Mouse (Mus musculus) heart, embryonic 15.5 days (tissue): Measurements from ENCODE around the gene Tspear. TPM values are rescaled to one million over a fixed set of nuclear protein-coding genes. Genes with fewer than 3 reads are reported as not detected.

ENCODE experiments used
- ATAC-seq: fragments of 200-750 bp; cut with Nextera tagmentation; replicated peaks from 2 replicates; pipeline ENCODE4 v1.8.0; 2017; ENCODE audit warnings: low read depth, moderate TSS enrichment; ENCODE audit not compliant: insufficient number of reproducible peaks, insufficient read depth, low FRiP score
- H3K27ac ChIP-seq: fragments of 300-500 bp; sonication (generic); 2 replicates; pipeline ENCODE4 v1.5.1; 2015; ENCODE audit warnings: mild to moderate bottlenecking, inconsistent platforms
- H3K27me3 ChIP-seq: fragments of 300-500 bp; sonication (generic); 2 replicates; pipeline ENCODE4 v1.6.1; 2015; ENCODE audit warnings: inconsistent platforms
- H3K36me3 ChIP-seq: fragments of 300-500 bp; sonication (generic); 2 replicates; pipeline ENCODE4 v1.6.1; 2015; ENCODE audit warnings: mild to moderate bottlenecking, inconsistent platforms
- H3K4me1 ChIP-seq: fragments of 300-500 bp; sonication (generic); replicated peaks from 2 replicates; pipeline ENCODE4 v1.6.1; 2015; ENCODE audit warnings: inconsistent platforms
- H3K4me2 ChIP-seq: fragments of 300-500 bp; sonication (generic); 2 replicates; pipeline ENCODE4 v1.6.1; 2015; ENCODE audit warnings: inconsistent platforms, mild to moderate bottlenecking, moderate library complexity
- H3K4me3 ChIP-seq: fragments of 300-500 bp; sonication (generic); 2 replicates; pipeline ENCODE4 v1.5.1; 2015; ENCODE audit warnings: mild to moderate bottlenecking, inconsistent platforms
- H3K9ac ChIP-seq: fragments of 300-500 bp; sonication (generic); 2 replicates; pipeline ENCODE4 v1.6.1; 2015; ENCODE audit warnings: mild to moderate bottlenecking, inconsistent platforms
- H3K9me3 ChIP-seq: fragments of 300-500 bp; sonication (generic); replicated peaks from 2 replicates; pipeline ENCODE4 v1.6.1; 2016; ENCODE audit warnings: inconsistent platforms
- WGBS: fragments of 180-500 bp; shearing (Covaris S2); methylation state at CpG from one replicate; pipeline ENCODE4 v1.1.7; 2015; ENCODE audit warnings: mixed read lengths; 5-methylcytosine and 5-hydroxymethylcytosine counted together
- polyA plus RNA-seq: library from polyadenylated mRNA; unstranded; fragments of >200 nt; fragmentation: Nextera tagmentation; extraction: Ambion mirVana; gene quantifications from 2 replicates; pipeline ENCODE4 v1.2.1, GENCODE M21; 2015

The Tspear gene
- polyA plus RNA-seq, 1 experiment from 2014 or later = not detected

GRCm38 (mm10) chr10:77839006-77839405 lies 152.6 kb downstream of the Tspear start:
- ATAC-seq = no peak
- Histone ChIP-seq H3K9ac (no peak overlapping the region), H3K36me3 (no peaks in the 10 kb centered on the region), H3K27me3 (no peaks in the 10 kb centered on the region), H3K4me2 (no peak overlapping the region), H3K4me3 (no peak overlapping the region), H3K27ac (no peak overlapping the region), H3K4me1 (no peaks in the 10 kb centered on the region), H3K9me3 (no peaks in the 10 kb centered on the region)
- WGBS = 64% methylated on average over 6 of the region's 6 CpGs

GRCm38 (mm10) chr10:77846503-77846902 lies 160.1 kb downstream of the Tspear start, which contains the start of gene Gm36176:
Gm36176 (plus strand) TSS chr10:77846803.
- no peak within 1 kb of the TSS for H3K9ac ChIP-seq
- no peak within 1 kb of the TSS for H3K4me2 ChIP-seq
- H3K27ac ChIP-seq = no peak within 1 kb of the TSS
- H3K27me3 ChIP-seq = no peaks in the 10 kb centered on the region
- H3K36me3 ChIP-seq = no peaks in the 10 kb centered on the region
- ATAC-seq = no peak
- no peaks in the 10 kb centered on the region for H3K4me1 ChIP-seq
- no peaks in the 10 kb centered on the region for H3K9me3 ChIP-seq
- 48% methylated on average over 3 of the region's 3 CpGs for WGBS
- no peak within 1 kb of the TSS for H3K4me3 ChIP-seq

DNA sequence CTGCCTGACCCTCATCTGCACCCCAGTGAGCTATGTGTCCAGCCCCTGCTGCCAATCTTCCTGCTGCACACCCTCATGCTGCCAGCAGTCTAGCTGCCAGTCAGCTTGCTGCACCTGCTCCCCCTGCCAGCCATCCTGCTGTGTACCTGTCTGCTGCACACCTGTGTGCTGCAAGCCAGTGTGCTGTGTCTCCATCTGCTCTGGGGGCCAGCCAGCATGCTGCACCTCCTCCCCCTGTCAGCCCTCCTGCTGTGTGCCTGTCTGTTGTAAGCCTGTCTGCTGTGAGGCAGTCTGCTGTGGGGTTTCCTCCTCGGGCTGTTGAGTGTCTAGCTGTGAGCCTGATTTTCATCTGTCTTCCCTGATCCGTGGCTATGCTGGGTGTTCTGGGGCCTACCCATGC lies 160.6 kb downstream of the Tspear start:
- H3K9ac ChIP-seq = no peak overlapping the region
- no peak overlapping the region for H3K27ac ChIP-seq
- ATAC-seq = no peak
- WGBS = 21% methylated on average over 2 of the region's 2 CpGs
- no peak overlapping the region for H3K4me3 ChIP-seq
- no peak overlapping the region for H3K4me2 ChIP-seq
- H3K9me3 ChIP-seq = no peaks in the 10 kb centered on the region
- H3K4me1 ChIP-seq = no peaks in the 10 kb centered on the region
- no peaks in the 10 kb centered on the region for H3K27me3 ChIP-seq
- no peaks in the 10 kb centered on the region for H3K36me3 ChIP-seq

- no peak overlapping the region for H3K4me2 ChIP-seq
- 67% methylated on average over 2 of the region's 2 CpGs for WGBS
Measured at GRCm38 (mm10) chr10:77847538-77847937, 161.2 kb downstream of the Tspear start.

GRCm38 (mm10) chr10:77852559-77852958 lies 166.2 kb downstream of the Tspear start, which contains the start of gene Gm10318:
Gm10318 (plus strand) TSS chr10:77852859.
- no peak within 1 kb of the TSS for H3K9ac ChIP-seq
- WGBS = 55% methylated on average over 9 of the region's 9 CpGs
- H3K36me3 ChIP-seq = no peaks in the 10 kb centered on the region
- no peak for ATAC-seq
- no peak within 1 kb of the TSS for H3K4me2 ChIP-seq
- 0 out of 2 replicates have a peak, but pooled peaks cover 4% of the 10 kb centered on the region for H3K27me3 ChIP-seq
- no peak within 1 kb of the TSS for H3K27ac ChIP-seq
- no peaks in the 10 kb centered on the region for H3K9me3 ChIP-seq
- H3K4me3 ChIP-seq = no peak within 1 kb of the TSS
- H3K4me1 ChIP-seq = no peaks in the 10 kb centered on the region

More at GRCm38 (mm10) chr10:77847538-77847937, 161.2 kb downstream of the Tspear start:
- Histone ChIP-seq H3K4me3 (no peak overlapping the region), H3K4me1 (no peaks in the 10 kb centered on the region), H3K27me3 (no peaks in the 10 kb centered on the region), H3K27ac (no peak overlapping the region), H3K9me3 (no peaks in the 10 kb centered on the region), H3K9ac (no peak overlapping the region), H3K36me3 (no peaks in the 10 kb centered on the region)
- no peak for ATAC-seq

DNA sequence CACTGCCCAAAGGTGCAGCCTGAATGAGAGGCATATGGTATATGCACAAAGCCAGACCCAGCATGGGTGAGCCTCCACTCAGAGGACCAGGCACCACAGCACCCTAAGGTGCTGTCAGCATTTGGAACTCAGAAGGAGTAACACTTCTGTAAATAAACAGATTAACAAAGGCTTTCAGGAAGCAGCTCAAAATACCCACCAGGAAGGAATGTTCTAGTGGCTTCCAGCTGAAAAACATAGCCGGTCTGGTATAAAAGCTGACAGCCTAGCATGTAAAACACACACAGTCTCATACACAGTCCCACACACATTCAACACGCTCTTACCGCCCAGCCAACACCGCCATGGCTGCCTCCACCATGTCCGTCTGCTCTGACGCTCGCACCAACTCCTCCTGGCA lies 175.3 kb downstream of the Tspear start, which contains the start of gene Gm3285:
Gm3285 (plus strand) TSS at position 301 of the 400 bp plus-strand sequence.
- no peak within 1 kb of the TSS for H3K9ac ChIP-seq
- H3K4me2 ChIP-seq = no peak within 1 kb of the TSS
- H3K27me3 ChIP-seq = peaks cover 7% of the 10 kb centered on the region; the same call in 1 of the 2 replicates
- H3K4me1 ChIP-seq = no peaks in the 10 kb centered on the region
- no peaks in the 10 kb centered on the region for H3K9me3 ChIP-seq
- H3K36me3 ChIP-seq = no peaks in the 10 kb centered on the region
- H3K4me3 ChIP-seq = no peak within 1 kb of the TSS
- ATAC-seq = no peak
- 35% methylated on average over 7 of the region's 7 CpGs for WGBS
- H3K27ac ChIP-seq = no peak within 1 kb of the TSS

DNA sequence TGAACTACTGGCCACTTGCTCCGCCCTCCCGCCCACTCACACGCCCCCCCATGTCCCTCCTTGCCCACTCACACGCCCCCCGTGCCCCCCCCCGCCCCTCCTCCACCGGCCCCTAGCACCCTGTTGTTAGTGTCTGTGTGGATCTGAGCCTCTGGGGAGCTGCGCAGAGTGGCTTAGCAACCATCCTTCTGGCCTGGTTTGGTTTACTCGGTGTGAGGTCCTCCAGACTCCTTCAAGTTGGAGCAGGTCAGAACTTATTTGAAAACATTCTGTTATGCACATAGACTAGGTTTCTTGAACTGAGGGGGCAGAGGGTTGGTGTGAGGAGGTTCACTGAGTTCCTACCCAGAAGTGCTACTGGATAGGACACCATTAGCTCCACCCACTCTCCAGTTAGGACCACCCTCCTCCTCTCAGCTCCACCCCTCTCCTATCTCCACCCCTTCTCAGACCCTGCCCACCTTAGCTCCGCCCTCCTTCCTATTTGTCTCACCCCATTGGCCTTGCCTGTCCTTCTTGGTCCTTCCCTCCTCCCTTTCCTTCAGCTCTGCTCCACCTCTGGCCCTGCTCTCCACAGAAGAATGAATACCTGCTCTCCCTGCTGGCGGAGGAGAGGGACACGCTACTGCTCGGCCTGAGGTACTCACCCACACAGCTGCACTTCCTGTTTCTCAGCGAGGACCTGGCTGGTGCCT lies 177.8 kb downstream of the Tspear start:
- Histone ChIP-seq H3K4me2 (peak overlapping the region; percentile 33; the same call in 1 of the 2 replicates), H3K9me3 (no peaks in the 10 kb centered on the region)

GRCm38 (mm10) chr10:77864762-77865143 lies 178.4 kb downstream of the Tspear start:
- Histone ChIP-seq H3K27me3 (peaks cover 11% of the 10 kb centered on the region; the same call in 1 of the 2 replicates), H3K27ac (no peak overlapping the region), H3K36me3 (no peaks in the 10 kb centered on the region), H3K4me3 (peak overlapping the region; percentile 13; the same call in 1 of the 2 replicates), H3K9me3 (no peaks in the 10 kb centered on the region), H3K9ac (no peak overlapping the region), H3K4me2 (peak overlapping the region; percentile 33; the same call in 1 of the 2 replicates), H3K4me1 (no peaks in the 10 kb centered on the region)
- 24% methylated on average over 11 of the region's 11 CpGs for WGBS
- no peak for ATAC-seq

More for the DNA sequence above, 177.8 kb downstream of the Tspear start:
- ATAC-seq = peak; percentile 74
- H3K4me3 ChIP-seq = peak overlapping the region; percentile 13; the same call in 1 of the 2 replicates
- peaks cover 11% of the 10 kb centered on the region; the same call in 1 of the 2 replicates for H3K27me3 ChIP-seq
- H3K36me3 ChIP-seq = no peaks in the 10 kb centered on the region
- no peak overlapping the region for H3K27ac ChIP-seq
- H3K9ac ChIP-seq = no peak overlapping the region
- H3K4me1 ChIP-seq = no peaks in the 10 kb centered on the region
- WGBS = 28% methylated on average over 14 of the region's 14 CpGs

DNA sequence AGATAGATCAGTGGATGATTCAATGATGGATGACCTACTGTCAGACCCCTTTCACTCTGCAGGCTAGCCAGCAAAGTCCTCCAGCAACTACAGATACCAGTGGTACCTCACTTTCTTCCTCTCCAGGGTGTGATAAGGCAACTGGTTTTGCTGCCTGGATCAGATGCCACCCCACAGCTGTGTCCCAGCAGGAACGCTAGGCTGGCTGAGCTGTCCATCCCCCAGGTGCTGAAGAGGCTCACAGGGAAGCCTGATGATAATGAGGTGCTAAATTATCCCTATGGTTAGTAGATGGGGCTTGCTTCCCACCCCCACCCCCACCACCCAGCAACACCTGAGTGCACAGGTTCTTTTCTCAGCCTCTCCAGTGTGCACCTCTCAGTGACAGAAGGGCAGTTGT lies 181.2 kb downstream of the Tspear start:
- Histone ChIP-seq H3K36me3 (no peaks in the 10 kb centered on the region), H3K27me3 (0 out of 2 replicates have a peak, but pooled peaks cover 5% of the 10 kb centered on the region), H3K4me3 (no peak overlapping the region), H3K4me1 (no peaks in the 10 kb centered on the region), H3K4me2 (no peak overlapping the region), H3K27ac (no peak overlapping the region), H3K9ac (no peak overlapping the region), H3K9me3 (no peaks in the 10 kb centered on the region)
- no peak for ATAC-seq
- 6% methylated on average over 1 of the region's 1 CpGs for WGBS

DNA sequence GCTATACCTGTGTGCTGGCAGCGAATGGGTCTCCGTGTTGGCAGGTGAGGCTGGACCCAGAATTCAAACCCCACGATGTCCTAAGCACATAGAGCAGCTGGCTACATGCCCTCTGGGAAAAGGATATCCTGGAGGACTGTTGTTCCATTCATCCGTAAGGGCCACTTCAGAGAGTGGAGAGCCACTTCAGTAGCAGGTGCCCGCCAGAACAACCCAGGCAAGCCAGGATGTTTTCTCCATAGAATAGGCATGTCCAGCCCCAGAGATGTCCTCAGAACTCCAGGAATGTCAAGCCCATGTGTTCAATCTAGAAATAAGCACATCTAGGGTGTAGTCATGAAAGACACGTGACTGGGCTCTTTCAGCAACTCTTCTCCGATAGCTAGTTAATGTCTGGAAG lies 183.3 kb downstream of the Tspear start:
- no peak for ATAC-seq
- Histone ChIP-seq H3K27me3 (0 out of 2 replicates have a peak, but pooled peaks cover 5% of the 10 kb centered on the region), H3K27ac (no peak overlapping the region), H3K4me1 (no peaks in the 10 kb centered on the region), H3K9me3 (no peaks in the 10 kb centered on the region), H3K4me3 (no peak overlapping the region), H3K4me2 (no peak overlapping the region), H3K36me3 (no peaks in the 10 kb centered on the region), H3K9ac (no peak overlapping the region)
- 79% methylated on average over 7 of the region's 7 CpGs for WGBS

DNA sequence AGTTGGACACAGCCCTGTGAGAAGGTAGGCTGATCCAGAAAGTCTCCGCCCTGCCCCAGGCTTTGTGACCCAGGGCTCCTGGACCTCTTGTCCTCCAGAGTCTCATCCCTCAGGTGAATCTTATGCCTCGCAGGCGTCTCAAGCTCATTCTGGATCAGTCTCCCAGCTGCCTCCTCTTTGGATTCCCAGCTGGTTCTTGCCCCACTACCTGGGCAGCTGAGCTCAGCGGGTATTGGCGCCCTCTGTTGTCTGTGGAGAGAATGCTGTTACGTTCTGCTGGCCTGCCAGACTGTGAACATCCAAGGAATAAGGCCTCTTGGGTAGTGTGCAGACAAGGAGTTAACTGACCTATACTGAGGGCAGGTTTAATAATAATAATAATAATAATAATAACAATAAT lies 192.6 kb downstream of the Tspear start:
- Histone ChIP-seq H3K27me3 (peaks cover 2% of the 10 kb centered on the region; the same call in 1 of the 2 replicates), H3K36me3 (no peaks in the 10 kb centered on the region), H3K9me3 (no peaks in the 10 kb centered on the region), H3K4me3 (no peak overlapping the region), H3K4me1 (no peaks in the 10 kb centered on the region), H3K4me2 (no peak overlapping the region), H3K27ac (no peak overlapping the region), H3K9ac (no peak overlapping the region)
- WGBS = 55% methylated on average over 6 of the region's 6 CpGs
- no peak for ATAC-seq

DNA sequence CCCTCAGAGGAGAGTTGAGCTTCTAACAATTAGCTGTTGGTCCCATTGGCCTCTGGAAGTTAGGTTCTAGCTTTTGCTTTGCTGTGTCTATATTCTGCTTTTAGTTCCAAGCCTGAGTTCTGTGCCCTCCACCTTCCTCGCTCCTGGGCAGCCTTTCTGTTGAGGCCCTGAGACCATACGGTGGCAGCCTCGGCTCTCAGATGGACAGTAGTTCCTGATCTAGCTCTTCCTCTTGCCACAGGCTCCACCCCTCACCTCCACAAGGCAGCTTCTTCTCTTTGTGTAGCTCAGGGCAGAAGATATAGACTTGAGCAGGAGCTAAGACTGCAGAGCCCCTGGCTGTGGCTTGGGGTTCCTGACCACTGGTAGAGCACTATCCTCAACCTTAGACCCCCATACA lies 193.9 kb downstream of the Tspear start:
- Histone ChIP-seq H3K27ac (no peak overlapping the region), H3K4me2 (no peak overlapping the region), H3K9me3 (no peaks in the 10 kb centered on the region), H3K4me1 (no peaks in the 10 kb centered on the region), H3K27me3 (peaks cover 4% of the 10 kb centered on the region; the same call in 1 of the 2 replicates), H3K9ac (no peak overlapping the region), H3K4me3 (no peak overlapping the region), H3K36me3 (no peaks in the 10 kb centered on the region)
- WGBS = 59% methylated on average over 3 of the region's 3 CpGs
- no peak for ATAC-seq
